Mouse (Mus musculus) brain, embryonic 14.5 days (tissue): ENCODE measurements at regions not wholly inside any gene's neighbourhood (a gene's known extent, or its start where the extent isn't known, plus 50 kb on each side); places are given as distances from the start of the nearest gene placed in this dataset.

Experiments
- DNase-seq: peaks from one replicate; pipeline ENCODE4 v3.0.0-alpha.2; 2011; ENCODE audit warnings: low read depth
- CTCF ChIP-seq: fragments of 200-500 bp; IDR thresholded peaks from 2 replicates; pipeline ENCODE4 v1.5.1; 2012; ENCODE audit warnings: inconsistent platforms, mild to moderate bottlenecking, moderate library complexity, borderline replicate concordance; ENCODE audit not compliant: insufficient read depth, insufficient read length; ENCODE audit errors: extremely low read depth
- POLR2A ChIP-seq: fragments of 200-500 bp; IDR thresholded peaks from 2 replicates; pipeline ENCODE4 v1.6.1; 2012; ENCODE audit warnings: mild to moderate bottlenecking, inconsistent platforms, borderline replicate concordance; ENCODE audit not compliant: poor library complexity, insufficient read depth, insufficient read length, severe bottlenecking; ENCODE audit errors: extremely low read depth

GRCm38 (mm10) chr8:65443266-65443665, 174.4 kb upstream of the March1 start:
- no peak for DNase-seq
- TF ChIP-seq CTCF (no peak), POLR2A (no peak)

GRCm38 (mm10) chr8:65420870-65421269, 196.8 kb upstream of the March1 start:
- TF ChIP-seq POLR2A (no peak), CTCF (no peak)
- peak; percentile 10 for DNase-seq

- no peak for DNase-seq
- TF ChIP-seq POLR2A: no peak
- no peak for TF ChIP-seq CTCF
Measured at GRCm38 (mm10) chr8:65417897-65418296, 199.8 kb upstream of the March1 start.

GRCm38 (mm10) chr8:65414201-65414600, 203.5 kb upstream of the March1 start:
- DNase-seq: peak; percentile 13
- no peak for TF ChIP-seq POLR2A
- no peak for TF ChIP-seq CTCF

GRCm38 (mm10) chr8:65412291-65412690, 205.4 kb upstream of the March1 start:
- DNase-seq: peak; percentile 43

GRCm38 (mm10) chr8:65395755-65396154, 221.9 kb upstream of the March1 start:
- peak; percentile 26 for DNase-seq
- TF ChIP-seq POLR2A (no peak), CTCF (no peak)

More at GRCm38 (mm10) chr8:65412291-65412690, 205.4 kb upstream of the March1 start:
- TF ChIP-seq POLR2A (no peak), CTCF (no peak)

- no peak for DNase-seq
- TF ChIP-seq CTCF: no peak
- no peak for TF ChIP-seq POLR2A
Measured at GRCm38 (mm10) chr8:65355990-65356389, 226.6 kb upstream of the BC030870 start.

- peak; percentile 63 for DNase-seq
- TF ChIP-seq POLR2A: no peak
- TF ChIP-seq CTCF: no peak
Measured at GRCm38 (mm10) chr8:65349396-65349795, 220.0 kb upstream of the BC030870 start.

GRCm38 (mm10) chr8:65331136-65331535, 201.8 kb upstream of the BC030870 start:
- peak; percentile 76 for DNase-seq
- TF ChIP-seq CTCF: no peak
- TF ChIP-seq POLR2A: no peak

- peak; percentile 23 for DNase-seq
- TF ChIP-seq POLR2A (no peak), CTCF (no peak)
Measured at GRCm38 (mm10) chr8:65288687-65289086, 159.3 kb upstream of the BC030870 start.

GRCm38 (mm10) chr8:65280390-65280789, 151.0 kb upstream of the BC030870 start:
- no peak for DNase-seq
- TF ChIP-seq CTCF: no peak
- no peak for TF ChIP-seq POLR2A
